Mouse (Mus musculus): ENCODE data around the gene Pramel1.
"Not testable (repeated sequence)": the region's sequence is repeated elsewhere in the genome, so short reads cannot be mapped to it uniquely, and the experiment has no call there.

Gene Pramel1

DNA sequence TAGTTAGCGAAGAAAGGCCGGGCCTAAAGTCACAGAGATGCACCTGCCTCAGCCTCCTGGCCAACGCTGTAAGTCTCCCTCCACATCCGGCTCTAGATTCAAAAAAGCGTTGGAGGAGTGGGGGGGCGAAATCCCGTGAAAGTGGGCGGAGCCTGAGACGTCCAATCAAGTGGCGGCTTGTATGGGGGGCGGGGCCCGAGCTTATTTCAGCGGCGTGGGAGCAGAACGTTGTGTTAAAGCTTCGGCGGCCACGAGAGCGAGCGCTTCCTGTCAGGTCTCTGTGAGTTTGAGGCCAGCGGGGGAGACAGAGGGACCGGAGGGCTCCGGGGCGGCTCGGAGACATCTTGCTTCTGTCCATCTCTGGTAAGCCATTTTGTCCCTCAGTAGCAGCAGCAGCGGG is at the start of gene Pramel1:
Gene Pramel1 (plus strand): TSS at position 248 of the 400 bp plus-strand sequence.
- DNase-seq: no peak

DNA sequence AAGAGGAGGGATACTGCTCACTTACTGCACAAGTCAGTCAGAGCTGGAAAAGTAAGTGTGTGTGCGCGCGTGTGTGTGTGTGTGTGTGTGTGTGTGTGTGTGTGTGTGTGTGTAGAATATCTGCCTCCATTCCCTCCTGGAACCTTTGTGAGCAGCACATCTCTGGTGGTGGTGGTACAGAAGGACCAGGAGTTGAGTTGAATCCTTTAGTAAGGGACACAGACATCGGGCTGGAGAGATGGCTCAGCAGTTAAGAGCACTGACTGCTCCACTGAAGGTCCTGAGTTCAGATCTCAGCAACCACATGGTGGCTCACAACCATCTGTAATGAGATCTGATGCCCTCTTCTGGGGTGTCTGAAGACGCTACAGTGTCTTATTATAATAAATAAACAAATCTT is 48.7 kb upstream of the Pramel1 start:
- DNase-seq: not testable (repeated sequence)

DNA sequence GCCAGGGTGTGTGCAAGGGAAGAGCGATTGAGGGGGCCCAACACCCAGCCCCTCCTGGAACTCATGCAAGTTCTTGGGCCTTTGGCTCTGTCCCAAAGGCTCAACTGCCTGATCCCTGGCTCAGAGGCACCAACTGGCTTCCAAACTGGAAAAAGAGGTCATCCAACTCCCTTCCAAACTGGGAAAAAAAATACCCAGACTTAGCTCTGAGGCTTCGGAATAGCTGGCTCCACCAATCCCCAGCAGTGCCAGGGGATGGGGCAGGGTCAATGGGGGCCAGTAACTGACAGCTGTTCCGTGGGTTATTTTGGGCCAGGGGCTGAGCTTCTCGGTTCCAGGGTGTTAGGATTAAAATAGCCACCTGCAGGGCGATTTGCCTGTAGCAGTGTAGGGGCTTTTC is 45.5 kb upstream of the Pramel1 start:
- peak; percentile 45 for DNase-seq

DNA sequence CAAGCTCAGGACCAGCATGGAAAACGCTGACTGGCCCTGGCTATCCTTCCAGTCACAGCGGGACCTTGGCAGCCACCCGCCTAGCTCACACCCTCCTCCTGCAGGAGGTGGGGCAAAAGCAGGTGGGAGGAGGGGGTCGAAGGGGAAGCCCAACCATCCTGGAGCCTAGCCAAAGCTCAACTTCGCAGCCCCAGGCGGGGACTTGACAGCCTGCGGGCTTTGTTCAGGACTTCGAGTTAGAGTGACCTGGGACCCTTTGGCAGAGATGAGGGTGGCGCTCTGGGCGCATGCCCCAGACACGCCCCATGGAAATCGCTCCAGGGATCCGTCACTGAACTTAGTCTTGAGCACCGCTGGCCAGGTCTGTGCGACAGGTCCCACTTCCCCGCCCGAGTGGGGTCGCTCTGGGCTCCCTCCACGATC is 44.7 kb upstream of the Pramel1 start, which contains the start of gene Lrrc38:
Gene Lrrc38 (plus strand): TSS at position 274 of the 423 bp plus-strand sequence.
- DNase-seq: peak; percentile 77

DNA sequence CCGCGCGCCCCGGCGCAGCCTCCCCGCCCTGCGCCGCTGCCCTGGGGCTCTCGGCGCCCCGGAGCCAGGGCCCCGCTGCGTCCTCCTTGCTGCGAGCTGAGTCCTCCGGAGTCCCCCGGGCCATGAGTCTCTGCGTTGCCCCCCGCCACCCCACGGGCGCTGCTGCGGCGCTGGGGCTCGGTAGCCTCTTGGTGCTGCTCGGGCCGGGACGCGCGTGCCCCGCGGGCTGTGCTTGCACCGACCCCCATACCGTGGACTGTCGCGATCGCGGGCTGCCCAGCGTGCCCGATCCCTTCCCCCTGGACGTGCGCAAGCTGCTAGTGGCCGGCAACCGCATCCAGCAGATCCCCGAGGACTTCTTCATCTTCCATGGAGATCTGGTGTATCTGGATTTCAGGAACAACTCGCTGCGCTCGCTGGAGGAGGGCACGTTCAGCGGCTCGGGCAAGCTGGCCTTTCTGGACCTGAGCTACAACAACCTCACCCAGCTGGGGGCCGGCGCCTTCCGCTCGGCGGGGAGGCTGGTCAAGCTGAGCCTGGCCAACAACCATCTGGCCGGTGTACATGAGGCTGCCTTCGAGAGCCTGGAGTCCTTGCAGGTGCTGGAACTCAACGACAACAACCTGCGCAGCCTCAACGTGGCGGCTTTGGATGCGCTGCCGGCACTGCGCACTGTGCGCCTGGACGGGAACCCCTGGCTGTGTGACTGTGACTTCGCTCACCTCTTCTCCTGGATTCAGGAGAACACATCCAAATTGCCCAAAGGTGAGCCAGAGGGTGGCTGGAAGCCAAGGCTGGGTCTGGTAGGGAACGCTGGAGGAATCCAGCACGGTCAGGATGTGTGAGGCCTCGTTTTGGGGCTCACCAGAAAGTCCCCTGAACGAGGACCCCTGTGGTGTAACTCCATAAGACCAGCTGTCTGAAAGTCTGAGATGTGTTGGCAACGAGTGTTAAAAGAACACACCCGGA is 43.9 kb upstream of the Pramel1 start:
- peak; percentile 62 for DNase-seq

DNA sequence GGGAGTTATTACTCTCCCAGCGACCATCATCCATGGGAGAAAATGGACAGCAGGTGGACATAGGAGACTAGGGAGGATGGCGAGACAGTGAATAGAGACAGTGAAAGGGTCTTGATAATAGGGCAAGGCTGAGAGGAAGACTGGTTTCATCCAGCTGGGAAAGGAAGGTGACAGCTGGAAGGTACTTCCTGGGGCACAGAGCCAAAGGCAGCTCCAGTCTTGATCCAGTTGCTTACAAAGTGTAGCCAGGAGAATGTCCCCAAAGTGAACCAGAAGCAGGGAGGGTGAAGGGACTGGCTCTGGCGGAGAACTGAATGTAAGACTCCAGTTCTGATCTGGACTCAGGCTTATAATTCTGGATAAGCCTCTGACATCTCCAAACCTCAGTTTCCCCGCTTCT is 41.9 kb upstream of the Pramel1 start:
- DNase-seq: no peak

DNA sequence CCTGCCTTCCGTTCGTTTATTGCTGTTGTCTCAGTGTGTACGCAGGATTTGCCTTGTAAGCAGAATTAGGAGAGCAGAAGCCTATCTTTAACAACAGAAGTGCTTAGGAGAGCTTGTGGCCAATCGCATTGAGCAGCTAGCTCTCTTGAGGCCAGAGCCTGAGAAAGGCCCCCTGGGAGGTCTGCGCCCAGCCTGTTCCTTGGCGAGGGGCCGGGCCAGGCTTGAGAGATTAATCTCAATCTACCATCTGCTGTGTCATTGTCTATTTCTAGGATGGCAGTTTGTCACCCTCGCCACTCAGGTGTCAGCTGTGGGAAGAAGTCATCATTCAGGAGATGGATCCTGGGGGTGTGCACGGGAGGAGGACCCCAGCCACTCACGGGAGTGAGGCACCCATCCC is 32.7 kb upstream of the Pramel1 start:
- no peak for DNase-seq

DNA sequence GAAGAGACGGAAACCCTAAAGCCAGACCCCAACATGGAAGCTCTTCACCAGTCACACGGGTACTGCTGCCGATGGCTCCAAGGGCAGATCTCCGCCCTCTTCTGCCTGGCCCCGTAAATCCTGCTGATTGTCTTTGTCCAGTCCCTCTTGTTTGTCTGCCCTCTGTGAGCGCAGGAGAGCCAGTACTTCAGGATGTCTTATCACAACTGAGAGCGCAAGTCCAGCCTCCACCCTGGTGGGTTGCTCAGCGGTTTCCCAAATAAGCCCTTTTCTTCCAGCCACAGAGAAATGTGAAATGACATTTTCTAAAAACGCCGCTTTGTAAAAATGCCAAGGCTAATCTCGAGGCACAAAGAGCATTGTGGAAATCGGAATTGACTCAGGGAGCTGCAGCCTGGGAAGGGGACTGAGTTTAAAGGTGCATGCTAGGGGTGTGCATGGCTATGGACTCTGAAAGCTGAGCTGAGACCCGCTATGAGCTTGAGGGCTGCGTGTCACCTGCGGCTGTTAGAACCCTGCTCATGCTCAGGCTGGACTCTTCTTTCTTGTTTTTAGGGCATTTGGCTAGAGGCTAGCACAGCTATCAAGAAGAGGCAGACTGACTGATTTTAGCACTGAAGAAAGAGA is 27.7 kb upstream of the Pramel1 start:
- DNase-seq: no peak

DNA sequence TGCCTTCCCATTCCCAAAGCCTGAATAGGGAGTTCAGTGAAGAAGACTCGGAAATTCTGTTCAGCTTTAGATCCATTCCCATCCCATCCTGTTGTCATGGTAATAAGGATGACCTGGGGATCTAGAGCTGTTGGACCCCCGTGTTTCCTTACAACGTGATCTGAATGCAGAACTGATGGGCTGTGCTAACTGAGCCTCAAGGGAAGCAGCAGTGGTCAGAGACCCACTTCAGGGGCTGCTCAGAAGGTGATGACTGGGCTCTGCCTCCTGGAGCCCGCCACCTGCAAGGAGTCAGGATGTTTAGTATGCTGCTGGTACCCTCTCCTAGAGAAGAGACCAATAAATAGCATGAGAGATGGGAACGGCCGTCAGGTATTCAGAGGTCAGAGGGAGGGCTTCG is 14.7 kb upstream of the Pramel1 start:
- DNase-seq: no peak

DNA sequence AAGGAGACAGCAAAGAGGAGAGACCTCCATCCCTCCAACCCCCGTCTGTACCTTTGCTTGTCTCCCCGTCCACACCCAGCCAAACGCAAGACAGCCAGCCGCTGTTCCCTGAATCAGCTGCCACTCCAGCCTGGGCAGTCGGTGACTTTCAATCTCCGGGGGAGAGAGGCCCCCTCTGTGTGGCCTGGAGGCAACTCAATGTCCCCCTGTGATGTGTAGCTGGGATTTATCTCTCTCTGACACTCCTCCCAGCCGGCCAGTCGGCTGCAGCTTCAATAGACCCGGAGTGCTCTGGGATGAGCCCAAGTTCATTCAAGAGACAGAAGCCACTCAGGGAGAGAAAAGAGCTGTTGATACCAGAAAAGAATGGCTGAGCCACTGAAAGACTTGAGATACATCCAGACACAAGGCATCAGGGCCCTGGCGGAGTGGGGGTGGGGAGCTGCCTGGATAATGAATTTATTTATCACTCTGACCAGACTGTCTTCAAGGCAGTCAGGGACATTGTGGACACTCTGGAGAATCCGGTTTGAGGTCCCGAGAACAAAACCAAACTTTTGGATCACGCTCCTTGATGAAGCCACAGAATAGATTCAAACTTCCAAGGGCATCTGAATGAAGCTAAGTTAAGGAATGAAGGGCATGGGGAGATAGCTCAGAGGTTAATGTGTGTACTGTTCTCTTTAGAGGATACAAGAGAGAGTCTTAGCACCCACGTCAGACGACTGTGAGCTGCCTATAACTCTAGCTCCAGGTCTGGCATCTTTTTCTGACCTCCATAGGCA is 14.1 kb upstream of the Pramel1 start:
- no peak for DNase-seq

DNA sequence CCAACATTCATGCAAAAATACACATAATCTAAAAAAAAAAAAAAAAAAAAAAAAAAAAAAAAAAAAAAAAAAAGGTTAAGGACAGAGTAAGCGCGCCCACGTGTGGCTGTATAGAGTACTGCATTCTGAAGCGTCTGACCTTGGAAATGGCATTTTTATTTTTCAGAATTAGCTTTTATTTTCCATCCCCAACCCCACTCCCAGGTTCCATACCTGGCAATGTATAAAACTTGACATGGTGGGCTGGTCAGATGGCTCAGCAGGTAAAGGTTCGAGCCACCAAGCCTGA is 13.6 kb upstream of the Pramel1 start:
- DNase-seq: no peak

DNA sequence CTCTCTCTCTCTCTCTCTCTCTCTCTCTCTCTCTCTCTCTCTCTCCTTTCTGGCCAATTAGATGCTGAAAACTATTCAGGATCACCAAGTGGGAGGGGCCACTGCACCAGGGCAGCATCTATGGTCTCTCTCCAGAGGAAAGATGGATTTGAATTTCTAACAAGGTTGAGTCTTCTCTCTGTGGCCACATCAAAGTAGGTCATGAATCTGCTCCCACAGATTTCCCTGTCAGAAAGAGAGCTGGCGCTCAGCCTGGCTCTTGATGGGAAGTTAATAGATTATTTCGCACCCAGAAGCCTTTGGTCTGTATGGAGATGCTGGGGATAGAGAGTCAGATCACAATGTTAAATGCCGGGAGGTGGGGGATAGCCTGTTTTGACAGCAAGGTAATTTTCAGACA is 12.1 kb upstream of the Pramel1 start:
- DNase-seq: peak; percentile 57

DNA sequence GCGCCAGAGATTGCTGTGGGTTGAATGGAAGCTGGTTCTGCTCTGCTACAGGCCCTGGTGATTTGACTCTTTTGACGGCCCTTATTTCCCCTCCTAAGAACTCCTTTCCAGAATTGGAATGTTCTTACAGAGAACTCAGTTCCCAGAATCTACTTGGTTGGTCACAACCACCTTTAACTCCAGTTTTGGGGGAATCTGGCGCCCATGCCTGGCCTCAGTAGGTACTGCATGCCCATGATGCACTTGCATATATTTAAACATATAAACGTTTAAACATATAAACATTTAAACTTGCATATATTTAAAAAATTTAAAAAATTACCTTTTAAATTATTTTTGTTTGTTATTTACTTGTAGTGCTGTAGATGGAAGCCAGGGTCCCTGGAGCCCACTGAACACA is 10.6 kb upstream of the Pramel1 start:
- no peak for DNase-seq

DNA sequence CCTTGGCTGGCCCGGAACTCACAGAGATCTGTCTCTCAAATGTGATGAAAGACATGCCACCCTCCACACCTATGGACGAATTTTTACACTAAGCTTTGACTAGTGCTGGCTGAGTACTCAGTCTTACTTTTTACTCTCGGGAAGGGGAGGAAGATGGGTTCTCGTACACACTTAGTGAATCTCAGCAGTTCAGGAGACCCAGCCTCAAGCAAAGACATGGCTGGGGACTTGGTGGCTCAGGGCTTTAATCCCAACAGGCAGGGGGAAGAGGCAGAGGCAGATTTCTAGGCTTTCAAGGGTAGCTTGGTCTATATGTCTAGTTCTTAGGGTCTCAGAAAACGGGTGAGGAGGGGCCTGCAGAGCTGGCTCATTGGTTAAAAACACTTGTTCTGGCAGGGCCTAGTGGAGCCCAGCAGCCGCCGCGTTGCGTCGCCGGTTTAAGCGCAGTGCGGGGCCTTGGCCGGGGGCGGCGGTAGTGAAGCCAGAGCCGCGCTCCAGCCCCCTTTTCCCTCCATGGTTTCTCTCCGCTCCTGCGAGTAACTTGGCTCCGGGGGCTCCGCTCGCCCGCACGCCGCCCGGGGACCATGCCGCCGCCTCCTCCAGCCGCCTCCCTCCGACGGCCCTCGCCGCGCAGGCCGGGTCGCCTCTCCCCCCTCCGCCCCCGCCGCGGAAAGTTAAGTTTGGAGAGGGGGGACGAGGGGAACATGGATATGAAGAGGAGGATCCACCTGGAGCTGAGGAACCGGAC is 5.1 kb upstream of the Pramel1 start:
- DNase-seq: no peak

DNA sequence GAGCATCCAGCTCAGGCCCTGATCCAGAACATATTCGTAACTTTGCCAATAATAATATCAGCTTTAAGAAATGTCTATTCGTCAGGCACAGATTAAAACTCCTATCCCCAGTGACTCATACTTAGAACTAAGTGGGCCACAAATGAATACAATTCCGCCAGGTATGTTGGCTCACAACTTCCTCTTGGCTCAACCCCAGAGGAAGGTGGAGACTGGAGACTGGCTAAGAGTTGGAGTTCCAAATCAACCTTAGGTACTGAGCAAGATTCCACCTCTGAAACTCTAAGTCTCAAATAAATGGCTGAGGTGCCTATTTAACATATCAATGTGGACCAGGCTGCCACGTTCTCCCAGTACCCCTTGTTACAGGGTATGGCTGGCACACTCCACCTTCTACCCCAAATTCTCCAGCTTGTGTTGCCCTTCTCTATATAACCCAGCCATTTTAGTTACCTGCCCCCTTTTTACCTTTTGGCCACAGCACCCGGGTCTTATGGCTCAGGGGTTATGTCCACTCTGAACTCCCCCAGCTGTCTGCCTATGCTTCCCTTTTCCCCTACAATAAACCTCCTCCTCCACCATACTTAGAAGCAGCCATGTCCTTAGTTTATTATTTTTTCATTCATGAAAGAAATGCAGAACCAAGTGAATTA is 17.5 kb downstream of the Pramel1 start:
- DNase-seq: peak; percentile 53

DNA sequence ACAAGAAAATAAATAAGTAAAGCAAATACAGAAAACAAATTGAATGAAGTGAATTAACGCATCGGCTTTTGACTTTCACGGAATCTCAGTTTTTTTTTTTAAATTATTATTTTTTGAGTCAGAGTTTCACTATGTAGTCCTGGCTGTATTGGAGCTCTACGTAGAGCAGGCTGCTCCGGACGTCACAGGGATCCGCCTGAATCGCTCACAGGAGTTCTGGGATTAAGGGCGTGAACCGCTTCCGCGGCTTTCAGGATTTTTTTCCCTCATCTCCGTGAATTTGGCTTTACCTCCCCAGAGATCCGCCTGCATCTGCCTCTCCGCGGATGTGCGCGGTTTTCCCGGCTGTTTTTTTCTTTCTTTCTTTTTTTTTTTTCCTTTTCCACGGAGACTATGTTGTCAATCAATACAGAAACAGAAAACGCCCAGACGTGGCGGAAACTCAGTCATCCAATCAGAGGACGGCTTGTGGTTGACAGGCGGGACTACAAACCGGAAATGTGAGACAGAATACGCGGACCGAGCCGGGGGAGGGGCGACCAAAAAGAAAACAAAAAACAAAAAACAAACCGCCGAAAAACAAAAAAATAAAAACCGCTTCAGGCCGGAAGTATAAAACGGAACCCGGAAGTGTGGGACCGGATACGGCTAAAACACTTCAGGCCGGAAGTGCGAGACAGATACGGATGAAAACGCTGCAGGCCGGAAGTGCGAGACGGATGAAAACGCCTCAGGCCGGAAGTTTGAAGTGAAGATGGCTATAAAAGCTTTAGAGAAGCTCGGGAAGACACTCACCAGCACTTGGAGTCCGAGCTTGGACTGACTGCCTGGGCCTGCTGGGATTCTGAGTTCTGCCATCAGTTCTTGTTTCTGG is 18.2 kb downstream of the Pramel1 start, which contains the start of gene Pramef8:
Gene Pramef8 (plus strand): TSS at position 208 of the 874 bp plus-strand sequence.
- peak; percentile 93 for DNase-seq

DNA sequence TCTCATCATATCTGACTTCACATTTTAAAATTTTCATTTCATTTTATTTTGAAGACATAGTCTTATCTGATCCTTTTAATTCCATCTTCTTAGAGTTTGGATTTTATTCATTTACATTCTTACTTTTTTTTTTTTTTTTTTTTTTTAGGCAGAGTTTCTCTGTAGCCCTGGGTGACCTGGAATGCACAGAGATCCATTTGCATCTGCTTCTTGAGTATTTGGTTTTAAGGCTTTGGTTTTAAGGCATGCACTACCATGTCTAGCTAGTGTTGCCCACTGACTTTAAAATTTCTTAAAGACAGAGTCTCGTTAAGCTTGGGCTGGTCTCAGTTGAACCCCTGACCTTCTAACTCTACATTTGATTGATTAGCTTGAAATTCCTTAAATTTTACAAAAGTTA is 19.4 kb downstream of the Pramel1 start:
- DNase-seq: no peak

DNA sequence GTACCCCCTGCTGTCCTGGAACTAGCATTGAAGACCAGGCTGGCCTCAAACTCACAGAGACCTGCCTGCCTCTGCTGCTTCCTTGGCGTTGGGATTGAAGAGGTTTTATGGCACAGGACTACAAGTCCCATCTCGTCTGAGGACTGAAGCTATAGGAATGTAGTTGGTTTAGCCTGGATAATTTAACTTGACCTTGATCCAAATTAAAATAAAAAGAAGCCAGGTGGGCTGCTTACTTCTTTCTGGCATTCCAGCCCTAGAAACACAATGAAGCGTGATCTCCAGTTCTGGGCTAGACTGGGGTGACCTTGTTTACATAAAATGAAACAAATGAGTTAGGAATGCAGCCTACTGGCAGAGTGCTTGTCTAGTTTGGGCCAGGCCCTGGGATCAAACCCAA is 19.9 kb downstream of the Pramel1 start:
- DNase-seq: no peak

DNA sequence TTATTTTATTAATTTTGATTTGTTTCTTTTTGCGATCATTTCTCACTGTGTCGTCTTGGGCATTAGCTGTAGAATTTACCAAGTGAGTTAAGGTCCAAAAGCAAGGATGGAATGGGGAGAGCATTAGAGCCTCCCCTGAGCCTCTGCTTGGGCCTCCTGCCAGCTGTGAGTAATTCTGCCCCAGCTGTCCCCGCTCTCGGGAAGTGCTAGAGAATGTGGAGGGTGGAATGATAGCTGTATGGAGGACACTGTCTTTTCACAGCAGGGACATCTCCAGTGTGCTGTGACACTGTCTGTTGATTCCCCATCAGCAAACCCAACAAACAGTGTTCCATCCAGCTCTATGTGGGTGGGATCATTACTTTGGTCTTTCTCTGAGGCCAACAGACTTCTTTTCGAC is 32.5 kb downstream of the Pramel1 start:
- DNase-seq: not testable (repeated sequence)

All from cerebellum, adult 9-11 months (tissue).